Mouse (Mus musculus) lung, postnatal 25 days (tissue): ENCODE data around the gene Ccdc153.

Experiments used
- DNase-seq: peaks from one replicate; pipeline ENCODE4 v3.0.0; 2022; ENCODE audit warnings: low spot score

Gene Ccdc153

DNA sequence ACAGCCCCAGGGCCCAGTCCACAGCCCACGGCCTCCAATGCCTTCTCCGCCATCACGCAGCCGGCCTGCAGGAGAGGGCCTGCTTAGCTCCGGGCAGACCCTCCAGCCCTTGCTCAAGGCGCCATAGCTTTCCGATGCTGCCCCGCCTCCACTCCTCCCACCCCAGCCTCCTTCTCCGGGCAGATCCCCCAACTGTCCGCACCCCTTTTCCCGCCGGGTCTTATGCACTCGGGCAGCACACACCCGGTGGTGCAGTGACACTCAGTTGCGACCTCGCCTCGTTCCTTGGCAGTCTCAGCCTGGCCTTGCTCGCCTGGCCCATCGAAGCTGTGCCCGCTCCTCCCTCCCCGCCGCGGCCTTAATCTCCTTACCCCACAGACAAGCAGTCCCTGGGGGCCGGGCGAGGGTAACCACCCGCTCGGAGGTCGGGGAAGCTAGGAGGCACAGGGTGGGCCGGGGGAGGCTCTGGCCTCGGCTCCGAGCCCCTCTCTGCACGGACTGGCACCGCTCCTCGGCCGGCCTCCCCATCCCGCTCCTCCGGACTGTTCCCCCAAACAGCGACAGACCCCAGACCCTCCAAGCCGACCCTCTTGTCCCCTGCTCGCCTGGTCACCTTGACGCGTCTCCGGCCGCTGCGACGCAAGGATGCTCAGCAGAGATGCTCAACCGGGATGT lies 47.1 kb downstream of the Ccdc153 start:
- DNase-seq = no peak

DNA sequence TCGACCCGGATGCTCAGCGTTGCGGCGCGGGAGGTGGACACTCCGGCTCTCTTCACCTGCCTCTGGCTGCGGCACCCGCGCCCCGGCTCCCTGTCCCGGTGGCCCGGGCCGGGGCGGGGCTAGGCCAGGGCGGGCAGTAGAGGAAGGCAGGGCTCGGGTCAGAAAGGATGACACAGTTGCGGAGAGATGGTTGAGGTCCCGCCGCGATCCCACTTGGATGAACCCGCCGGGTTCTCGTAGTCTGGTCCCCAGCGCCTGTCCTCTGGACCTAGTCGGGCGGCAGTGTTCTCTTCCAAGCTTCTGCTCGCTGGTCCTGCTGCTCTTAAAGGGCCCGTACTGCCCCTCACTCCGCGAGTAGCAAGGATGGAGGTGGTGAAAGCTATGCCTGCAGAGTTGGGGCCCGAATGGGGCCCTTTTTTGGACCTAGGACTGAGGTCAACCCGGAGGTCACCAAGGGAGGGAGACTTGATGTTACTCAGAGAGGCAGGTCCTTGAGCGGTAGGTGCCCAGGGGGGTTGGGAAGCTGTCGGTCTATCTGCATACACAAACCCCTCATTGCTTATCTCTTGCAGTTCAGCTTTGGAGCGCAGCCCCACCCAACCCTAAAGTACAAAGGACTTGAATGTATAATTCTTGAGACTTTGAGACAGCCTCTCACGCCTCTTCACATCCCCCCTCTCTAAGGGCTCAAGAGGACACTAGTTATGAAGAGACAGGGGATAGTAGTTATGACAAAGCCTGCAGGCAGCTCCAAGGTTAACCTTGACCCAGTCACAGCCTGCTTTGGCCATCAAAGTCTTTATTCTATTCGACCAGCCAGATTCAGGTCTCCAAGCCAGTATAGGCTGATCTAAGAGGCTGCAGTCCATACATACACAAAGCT lies 47.8 kb downstream of the Ccdc153 start, which contains the start of gene Abcg4:
Abcg4 (minus strand) TSS at position 540 of the 883 bp plus-strand sequence.
- DNase-seq = no peak

DNA sequence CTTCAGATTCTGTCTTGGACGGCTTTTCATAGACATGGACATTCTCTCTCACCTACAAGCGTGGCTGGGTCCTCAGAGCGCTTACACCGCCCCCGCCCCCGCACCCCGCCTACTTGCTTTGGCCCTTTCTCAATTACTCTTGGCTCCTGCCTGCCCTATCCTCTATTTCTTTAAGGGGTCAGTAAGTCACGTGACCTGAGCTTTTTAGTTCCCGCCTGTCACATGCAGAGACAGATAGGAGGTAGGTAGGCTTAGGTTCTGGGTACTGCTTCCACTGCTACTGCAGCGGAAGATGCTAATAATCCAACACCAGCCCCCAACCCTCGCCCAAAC lies 48.4 kb downstream of the Ccdc153 start:
- DNase-seq = no peak

DNA sequence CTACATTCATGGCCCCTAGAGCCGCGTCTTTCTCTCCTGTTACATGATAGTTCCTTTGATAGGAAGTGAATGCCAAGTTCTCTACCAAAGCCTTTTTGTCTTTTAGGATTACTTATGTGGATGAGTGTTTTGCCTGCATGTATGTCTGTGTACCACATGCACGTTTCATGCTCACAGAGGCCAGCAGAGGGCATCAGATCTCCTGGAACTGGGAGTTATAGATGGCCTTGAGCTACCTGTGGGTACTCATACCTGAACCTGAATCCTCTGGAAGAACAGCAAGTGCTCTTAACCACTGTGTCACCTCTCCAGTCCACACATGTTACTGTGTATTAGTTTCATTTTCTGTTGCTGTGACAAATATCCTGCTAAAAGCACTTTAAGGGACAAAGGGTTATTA lies 52.0 kb downstream of the Ccdc153 start:
- peak; percentile 61 for DNase-seq
